Mouse (Mus musculus) intestine, postnatal 0 days (tissue): ENCODE measurements at regions not wholly inside any gene's neighbourhood (a gene's known extent, or its start where the extent isn't known, plus 50 kb on each side); places are given as distances from the start of the nearest gene placed in this dataset.

ENCODE experiments used
- ATAC-seq: fragments of 200-750 bp; cut with Nextera tagmentation; 2 replicates; pipeline ENCODE4 v1.8.0; 2017; ENCODE audit warnings: mild to moderate bottlenecking, moderate TSS enrichment, moderate library complexity
- H3K27ac ChIP-seq: fragments of 300-500 bp; sonication (generic); 2 replicates; pipeline ENCODE4 v1.5.1; 2014; ENCODE audit warnings: mild to moderate bottlenecking, low read depth, low read length, moderate library complexity
- H3K27me3 ChIP-seq: fragments of 300-500 bp; sonication (generic); replicated peaks from 2 replicates; pipeline ENCODE4 v1.6.1; 2014; ENCODE audit warnings: low read length, mixed read lengths; ENCODE audit not compliant: control insufficient read depth, insufficient read depth
- H3K36me3 ChIP-seq: fragments of 300-500 bp; sonication (generic); 2 replicates; pipeline ENCODE4 v1.6.1; 2014; ENCODE audit warnings: mild to moderate bottlenecking, moderate library complexity; ENCODE audit not compliant: control insufficient read depth, insufficient read depth
- H3K4me1 ChIP-seq: fragments of 300-500 bp; sonication (generic); replicated peaks from 2 replicates; pipeline ENCODE4 v1.6.1; 2014; ENCODE audit warnings: antibody characterized with exemption, low read length, mixed read lengths; ENCODE audit not compliant: control insufficient read depth, insufficient read depth
- H3K4me2 ChIP-seq: fragments of 300-500 bp; sonication (generic); replicated peaks from 2 replicates; pipeline ENCODE4 v1.6.1; 2014; ENCODE audit warnings: low read depth, mild to moderate bottlenecking, moderate library complexity
- H3K4me3 ChIP-seq: fragments of 300-500 bp; sonication (generic); 2 replicates; pipeline ENCODE4 v1.5.1; 2014; ENCODE audit warnings: low read depth, low read length
- H3K9ac ChIP-seq: fragments of 300-500 bp; sonication (generic); 2 replicates; pipeline ENCODE4 v1.6.1; 2014; ENCODE audit warnings: mild to moderate bottlenecking, low read depth, low read length
- H3K9me3 ChIP-seq: fragments of 300-500 bp; sonication (generic); 2 replicates; pipeline ENCODE4 v1.6.1; 2016; ENCODE audit warnings: mixed run types; ENCODE audit not compliant: control insufficient read depth
- CTCF ChIP-seq: sonication (generic); IDR thresholded peaks from 2 replicates; pipeline ENCODE4 v1.5.1; 2016; ENCODE audit warnings: low read depth, mild to moderate bottlenecking, control low read depth, antibody characterized with exemption, moderate library complexity
- WGBS: fragments of 180-500 bp; shearing (Covaris S2); extraction: QIAGEN DNeasy Blood & Tissue Kit; methylation state at CpG from one replicate; pipeline ENCODE4 v1.1.7; 2014; 5-methylcytosine and 5-hydroxymethylcytosine counted together

- H3K27ac ChIP-seq: no peak overlapping the region
- H3K36me3 ChIP-seq: no peaks in the 10 kb centered on the region
- no peak for ATAC-seq
- H3K27me3 ChIP-seq: no peaks in the 10 kb centered on the region
- 53% methylated on average over 16 of the region's 16 CpGs for WGBS
- H3K4me3 ChIP-seq: no peak overlapping the region
- no peaks in the 10 kb centered on the region for H3K9me3 ChIP-seq
- H3K9ac ChIP-seq: no peak overlapping the region
- H3K4me2 ChIP-seq: no peak overlapping the region
- H3K4me1 ChIP-seq: no peaks in the 10 kb centered on the region
- no peak for TF ChIP-seq CTCF
Measured at GRCm38 (mm10) chr4:26766235-26767228, 419.8 kb upstream of the Manea start.

- Histone ChIP-seq H3K9me3 (no peaks in the 10 kb centered on the region), H3K4me3 (no peak overlapping the region), H3K4me2 (no peak overlapping the region), H3K4me1 (no peaks in the 10 kb centered on the region), H3K36me3 (no peaks in the 10 kb centered on the region), H3K27me3 (no peaks in the 10 kb centered on the region), H3K9ac (no peak overlapping the region), H3K27ac (no peak overlapping the region)
- ATAC-seq: no peak
- TF ChIP-seq CTCF: no peak
- 75% methylated on average over 3 of the region's 3 CpGs for WGBS
Measured at GRCm38 (mm10) chr4:26740815-26741214, 394.1 kb upstream of the Manea start.

- ATAC-seq: no peak
- Histone ChIP-seq H3K36me3 (no peaks in the 10 kb centered on the region), H3K4me1 (no peaks in the 10 kb centered on the region), H3K4me2 (no peak overlapping the region), H3K9ac (no peak overlapping the region), H3K27ac (no peak overlapping the region), H3K9me3 (no peaks in the 10 kb centered on the region), H3K27me3 (no peaks in the 10 kb centered on the region), H3K4me3 (no peak overlapping the region)
- TF ChIP-seq CTCF: no peak
- 68% methylated on average over 3 of the region's 3 CpGs for WGBS
Measured at GRCm38 (mm10) chr4:26736381-26736780, 389.7 kb upstream of the Manea start.

GRCm38 (mm10) chr4:26714437-26714836, 367.7 kb upstream of the Manea start:
- no peak for ATAC-seq
- Histone ChIP-seq H3K4me2 (no peak overlapping the region), H3K4me3 (no peak overlapping the region), H3K9ac (no peak overlapping the region), H3K9me3 (no peaks in the 10 kb centered on the region), H3K27me3 (no peaks in the 10 kb centered on the region), H3K27ac (no peak overlapping the region), H3K36me3 (no peaks in the 10 kb centered on the region), H3K4me1 (no peaks in the 10 kb centered on the region)
- no peak for TF ChIP-seq CTCF
- 73% methylated on average over 3 of the region's 3 CpGs for WGBS

- no peak for ATAC-seq
- H3K27me3 ChIP-seq: no peaks in the 10 kb centered on the region
- no peaks in the 10 kb centered on the region for H3K9me3 ChIP-seq
- no peak overlapping the region for H3K27ac ChIP-seq
- no peak overlapping the region for H3K4me3 ChIP-seq
- no peak overlapping the region for H3K4me2 ChIP-seq
- no peaks in the 10 kb centered on the region for H3K4me1 ChIP-seq
- 56% methylated on average over 1 of the region's 1 CpGs for WGBS
- no peak overlapping the region for H3K9ac ChIP-seq
- TF ChIP-seq CTCF: no peak
- no peaks in the 10 kb centered on the region for H3K36me3 ChIP-seq
Measured at GRCm38 (mm10) chr4:26709964-26710363, 363.3 kb upstream of the Manea start.

GRCm38 (mm10) chr4:26695964-26696363, 349.3 kb upstream of the Manea start:
- Histone ChIP-seq H3K27me3 (no peaks in the 10 kb centered on the region), H3K4me2 (no peak overlapping the region), H3K4me3 (no peak overlapping the region), H3K9ac (no peak overlapping the region), H3K36me3 (no peaks in the 10 kb centered on the region), H3K9me3 (no peaks in the 10 kb centered on the region), H3K27ac (no peak overlapping the region), H3K4me1 (no peaks in the 10 kb centered on the region)
- 54% methylated on average over 3 of the region's 3 CpGs for WGBS
- TF ChIP-seq CTCF: no peak
- no peak for ATAC-seq
